14 mouse cellular contexts compared by ENCODE assay signal in the genomic region with DNA sequence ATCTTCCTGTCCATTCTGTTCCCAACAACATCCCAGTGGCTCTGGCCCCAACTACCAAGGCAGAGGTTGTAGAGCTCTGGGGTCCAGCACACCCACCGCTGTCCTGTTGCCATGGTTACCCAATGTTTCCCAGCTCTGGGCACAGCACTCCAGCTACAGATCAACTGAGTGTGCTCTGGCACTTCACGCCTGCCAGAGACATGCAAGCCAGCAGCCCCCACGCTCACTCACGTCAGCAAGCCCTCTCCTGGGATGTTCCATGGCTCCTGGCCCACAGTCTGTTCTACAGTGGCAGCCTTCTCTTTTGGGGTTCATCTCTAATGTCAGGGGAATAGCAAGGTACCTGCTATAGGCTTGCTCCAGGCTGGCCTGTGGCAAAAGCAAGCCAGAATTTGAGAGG. TPM values are rescaled to one million over a fixed set of nuclear protein-coding genes. Genes with fewer than 3 reads are reported as not detected.
DNase-seq lines count a peak whose midpoint lies in the region; ATAC-seq and TF ChIP-seq lines count a peak whose summit lies in the region.
"Had no signal": no experiment of that assay in that cellular context is flagged by ENCODE, and none has a peak within 500 bp of the region (broad histone marks: within the 10 kb centered on the region; RNA-seq: fewer than 3 reads in every experiment).

No protein-coding gene starts in this region.

- H3K9ac ChIP-seq in forebrain, postnatal 0 days, result no peak overlapping the region
- no peak overlapping the region for H3K9ac ChIP-seq in forebrain, embryonic 14.5 days (ENCODE audit: low read length)

- 47% methylated on average over 4 of the region's 4 CpGs for WGBS in forebrain, postnatal 0 days
- 69% methylated on average over 4 of the region's 4 CpGs for WGBS in forebrain, embryonic 14.5 days
- WGBS in hindbrain, embryonic 10.5 days, result 83% methylated on average over 4 of the region's 4 CpGs

- TF ChIP-seq CTCF in forebrain, postnatal 0 days (IDR thresholded peaks at IDR 0.05; ENCODE audit: low read depth), result no peak
- no peak for TF ChIP-seq CTCF in layer of hippocampus, adult 2 months (conservative IDR thresholded peaks at IDR 0.05)

- no peaks in the 10 kb centered on the region for H3K36me3 ChIP-seq in forebrain, postnatal 0 days (ENCODE audit: insufficient read depth)
- no peaks in the 10 kb centered on the region for H3K36me3 ChIP-seq in forebrain, embryonic 14.5 days (ENCODE audit: control insufficient read depth, insufficient read depth, low read length)
- peaks cover 16% of the 10 kb centered on the region; the same call in 1 of the 2 replicates for H3K36me3 ChIP-seq in hindbrain, embryonic 10.5 days

- no peaks in the 10 kb centered on the region for H3K4me1 ChIP-seq in forebrain, postnatal 0 days (ENCODE audit: insufficient read depth)
- H3K4me1 ChIP-seq in forebrain, embryonic 14.5 days (ENCODE audit: control insufficient read depth, insufficient read depth, low read length), result no peaks in the 10 kb centered on the region
- H3K4me1 ChIP-seq in hindbrain, embryonic 10.5 days (replicated peaks), result peaks cover 40% of the 10 kb centered on the region

- peak; percentile 21 for DNase-seq in forebrain, postnatal 0 days
- no peak for DNase-seq in forebrain, embryonic 14.5 days (ENCODE audit: low spot score)
- peak; percentile 54 for DNase-seq in lung, postnatal 10 days
- no peak for DNase-seq in lung, postnatal 36 days
- DNase-seq in layer of hippocampus, adult 2 months (ENCODE audit: low spot score in 2 of 2), result peak; percentile 83 to 87
- DNase-seq in right cerebral cortex, postnatal 10 days (ENCODE audit: low spot score in 2 of 2), result peak; percentile 67 to 73
- no peak for DNase-seq in hindbrain, embryonic 10.5 days (ENCODE audit: low spot score)
- DNase-seq: adrenal gland, postnatal 25 days; kidney, adult 9 months had no signal

- H3K4me3 ChIP-seq in forebrain, postnatal 0 days (ENCODE audit: low read depth, low read length), result no peak overlapping the region
- no peak overlapping the region for H3K4me3 ChIP-seq in forebrain, embryonic 14.5 days (ENCODE audit: low read depth, low read length)
- H3K4me3 ChIP-seq in layer of hippocampus, adult 2 months, result no peak overlapping the region
- no peak overlapping the region for H3K4me3 ChIP-seq in hindbrain, embryonic 10.5 days
- H3K4me3 ChIP-seq: erythroblast, embryonic 14.5 days; myocyte had no signal

- ATAC-seq in forebrain, postnatal 0 days, result peak; percentile 53
- no peak; the same call in 1 of the 2 replicates for ATAC-seq in forebrain, embryonic 14.5 days
- no peak for ATAC-seq in megakaryocyte, adult 5-6 weeks (ENCODE audit: poor library complexity, severe bottlenecking)
- ATAC-seq: lung, postnatal 0 days had no signal

- no peak overlapping the region for H3K4me2 ChIP-seq in forebrain, postnatal 0 days (ENCODE audit: low read depth)
- H3K4me2 ChIP-seq in forebrain, embryonic 14.5 days (ENCODE audit: low read length), result no peak overlapping the region

- H3K27me3 ChIP-seq in forebrain, postnatal 0 days (ENCODE audit: insufficient read depth, low read length), result no peaks in the 10 kb centered on the region
- no peaks in the 10 kb centered on the region for H3K27me3 ChIP-seq in forebrain, embryonic 14.5 days (replicated peaks; ENCODE audit: control insufficient read depth, insufficient read depth, low read length)
- no peaks in the 10 kb centered on the region for H3K27me3 ChIP-seq in hindbrain, embryonic 10.5 days (ENCODE audit: insufficient read depth, poor library complexity, severe bottlenecking)

- H3K27ac ChIP-seq in forebrain, postnatal 0 days (ENCODE audit: low read depth, low read length), result no peak overlapping the region
- no peak overlapping the region for H3K27ac ChIP-seq in forebrain, embryonic 14.5 days (ENCODE audit: low read depth, low read length)
- H3K27ac ChIP-seq in layer of hippocampus, adult 2 months, result peak overlapping the region; percentile 93
- no peak overlapping the region for H3K27ac ChIP-seq in hindbrain, embryonic 10.5 days

- H3K9me3 ChIP-seq in forebrain, postnatal 0 days (ENCODE audit: low read length), result no peaks in the 10 kb centered on the region
- H3K9me3 ChIP-seq in forebrain, embryonic 14.5 days (replicated peaks; ENCODE audit: control insufficient read depth, low read length), result no peaks in the 10 kb centered on the region
- no peaks in the 10 kb centered on the region for H3K9me3 ChIP-seq in hindbrain, embryonic 10.5 days

RNA-seq across cellular contexts. Expression of gene Klhl26, which starts 13.5 kb away (rescaled TPM):
- total RNA-seq in forebrain, postnatal 0 days (2014; rRNA removed), result 29.9 and 34.8 TPM in 2 replicates
- 30.8 and 35.3 TPM in 2 replicates for polyA plus RNA-seq in forebrain, postnatal 0 days (2015; fragmentation: Nextera tagmentation; extraction: Ambion mirVana)
- 19.3 and 19.6 TPM in 2 replicates for polyA plus RNA-seq in forebrain, embryonic 14.5 days (2014; fragmentation: Nextera tagmentation; extraction: Ambion mirVana)
- 10 to 100 TPM; 56.8 to 60.2 TPM for total RNA-seq in layer of hippocampus, adult 2 months (2021)
- polyA plus RNA-seq in hindbrain, embryonic 10.5 days (2016; fragmentation: Nextera tagmentation; extraction: Ambion mirVana), result 18.5 and 19.1 TPM in 2 replicates
- total RNA-seq in megakaryocyte, adult 5-6 weeks (2015), result 1.6 and 2.4 TPM in 2 replicates
- total RNA-seq in megakaryocyte, adult 5-6 weeks (2017), result 3.6 and 5.4 TPM in 2 replicates

RNA-seq across cellular contexts. Expression of gene Tmem59l, which starts 23.9 kb away (rescaled TPM):
- 96.0 and 115 TPM in 2 replicates for total RNA-seq in forebrain, postnatal 0 days (2014; rRNA removed)
- polyA plus RNA-seq in forebrain, postnatal 0 days (2015; fragmentation: Nextera tagmentation; extraction: Ambion mirVana), result 147 and 150 TPM in 2 replicates
- polyA plus RNA-seq in forebrain, embryonic 14.5 days (2014; fragmentation: Nextera tagmentation; extraction: Ambion mirVana), result 84.4 and 87.4 TPM in 2 replicates
- 100 to 1,000 TPM; 321 to 339 TPM for total RNA-seq in layer of hippocampus, adult 2 months (2021)
- 11.1 and 11.5 TPM in 2 replicates for polyA plus RNA-seq in hindbrain, embryonic 10.5 days (2016; fragmentation: Nextera tagmentation; extraction: Ambion mirVana)
- total RNA-seq in megakaryocyte, adult 5-6 weeks (2015), result not detected in 2 replicates
- not detected in 2 replicates for total RNA-seq in megakaryocyte, adult 5-6 weeks (2017)
- polyA plus RNA-seq: erythroblast, embryonic 14.5 days had no signal

RNA-seq across cellular contexts. Expression of gene Crtc1, which starts 23.9 kb away (rescaled TPM):
- 41.2 and 51.7 TPM in 2 replicates for total RNA-seq in forebrain, postnatal 0 days (2014; rRNA removed)
- 43.8 and 52.9 TPM in 2 replicates for polyA plus RNA-seq in forebrain, postnatal 0 days (2015; fragmentation: Nextera tagmentation; extraction: Ambion mirVana)
- 23.9 and 30.7 TPM in 2 replicates for polyA plus RNA-seq in forebrain, embryonic 14.5 days (2014; fragmentation: Nextera tagmentation; extraction: Ambion mirVana)
- 100 to 1,000 TPM; 191 to 208 TPM for total RNA-seq in layer of hippocampus, adult 2 months (2021)
- polyA plus RNA-seq in hindbrain, embryonic 10.5 days (2016; fragmentation: Nextera tagmentation; extraction: Ambion mirVana), result 14.8 and 16.7 TPM in 2 replicates
- total RNA-seq in megakaryocyte, adult 5-6 weeks (2015), result 2.7 and 3.9 TPM in 2 replicates
- total RNA-seq in megakaryocyte, adult 5-6 weeks (2017), result 2.2 TPM in 2 replicates

RNA-seq across cellular contexts. Expression of gene Crlf1, which starts 29.7 kb away (rescaled TPM):
- 6.5 and 20.9 TPM in 2 replicates for total RNA-seq in forebrain, postnatal 0 days (2014; rRNA removed)
- 24.6 and 34.5 TPM in 2 replicates for polyA plus RNA-seq in forebrain, postnatal 0 days (2015; fragmentation: Nextera tagmentation; extraction: Ambion mirVana)
- 1.7 and 3.2 TPM in 2 replicates for polyA plus RNA-seq in forebrain, embryonic 14.5 days (2014; fragmentation: Nextera tagmentation; extraction: Ambion mirVana)
- 10 to 100 TPM; 44.5 to 47.1 TPM for total RNA-seq in layer of hippocampus, adult 2 months (2021)
- 4.5 and 10.3 TPM in 2 replicates for polyA plus RNA-seq in hindbrain, embryonic 10.5 days (2016; fragmentation: Nextera tagmentation; extraction: Ambion mirVana)
- total RNA-seq in megakaryocyte, adult 5-6 weeks (2015), result not detected in 2 replicates
- not detected in 2 replicates for total RNA-seq in megakaryocyte, adult 5-6 weeks (2017)
- total RNA-seq: hematopoietic stem cell, adult 5-6 weeks had no signal

RNA-seq across cellular contexts. Expression of gene Rex1bd, which starts 43.2 kb away (rescaled TPM):
- 130 and 148 TPM in 2 replicates for total RNA-seq in forebrain, postnatal 0 days (2014; rRNA removed)
- polyA plus RNA-seq in forebrain, postnatal 0 days (2015; fragmentation: Nextera tagmentation; extraction: Ambion mirVana), result 200 and 247 TPM in 2 replicates
- 174 and 199 TPM in 2 replicates for polyA plus RNA-seq in forebrain, embryonic 14.5 days (2014; fragmentation: Nextera tagmentation; extraction: Ambion mirVana)
- total RNA-seq in layer of hippocampus, adult 2 months (2021), result 10 to 100 TPM; 93.9 to 98.1 TPM
- 131 and 148 TPM in 2 replicates for polyA plus RNA-seq in hindbrain, embryonic 10.5 days (2016; fragmentation: Nextera tagmentation; extraction: Ambion mirVana)
- total RNA-seq in megakaryocyte, adult 5-6 weeks (2015), result 40.4 and 47.5 TPM in 2 replicates
- 37.3 and 43.7 TPM in 2 replicates for total RNA-seq in megakaryocyte, adult 5-6 weeks (2017)

Comparison
In these comparisons a context has a peak if more than half of its experiments do, and no peak if none do; other contexts are left out.
1. DNase-seq: peak in forebrain, postnatal 0 days (single experiment), lung, postnatal 10 days (single experiment), layer of hippocampus, adult 2 months (2 of 2) and right cerebral cortex, postnatal 10 days (2 of 2); none in forebrain, embryonic 14.5 days (single experiment), lung, postnatal 36 days (single experiment) and hindbrain, embryonic 10.5 days (single experiment).
2. RNA of gene Tmem59l, which starts 23.9 kb away (total RNA-seq): 321 to 339 TPM in layer of hippocampus, adult 2 months and 96.0 to 115 TPM in forebrain, postnatal 0 days; not detected in megakaryocyte, adult 5-6 weeks; every median in the first group is over 10 times any median in the second.